Mouse (Mus musculus) kidney, postnatal 4 days (tissue): Measurements from ENCODE around the gene Gm5089.
"Not testable (repeated sequence)": the region's sequence is repeated elsewhere in the genome, so short reads cannot be mapped to it uniquely, and the experiment has no call there.

Experiments
- DNase-seq, 2 experiments: peaks; one replicate each; pipeline ENCODE4 v3.0.0; 2021; ENCODE audit warnings: mixed read lengths in 2 of 2

Gene Gm5089

GRCm38 (mm10) chr14:122463734-122464341 lies 12.9 kb upstream of the Gm5089 start:
- peak in 1 of 2 experiments; percentile 61 for DNase-seq

- DNase-seq, result no peak
Measured at GRCm38 (mm10) chr14:122463080-122463691, 12.3 kb upstream of the Gm5089 start.

- no peak for DNase-seq
Measured at GRCm38 (mm10) chr14:122462689-122463079, 11.8 kb upstream of the Gm5089 start.

GRCm38 (mm10) chr14:122461966-122462365 lies 11.1 kb upstream of the Gm5089 start:
- DNase-seq, result no peak

GRCm38 (mm10) chr14:122461500-122461899 lies 10.6 kb upstream of the Gm5089 start:
- no peak for DNase-seq

GRCm38 (mm10) chr14:122460226-122460625 lies 9.3 kb upstream of the Gm5089 start:
- no peak for DNase-seq

GRCm38 (mm10) chr14:122459776-122460175 lies 8.9 kb upstream of the Gm5089 start:
- no peak for DNase-seq

GRCm38 (mm10) chr14:122459332-122459731 lies 8.4 kb upstream of the Gm5089 start:
- not testable (repeated sequence) for DNase-seq

GRCm38 (mm10) chr14:122455562-122455958 lies 4.6 kb upstream of the Gm5089 start:
- DNase-seq, result no peak

GRCm38 (mm10) chr14:122454901-122455561 lies 4.1 kb upstream of the Gm5089 start:
- DNase-seq, result no peak

- DNase-seq, result no peak
Measured at GRCm38 (mm10) chr14:122453996-122454738, 3.3 kb upstream of the Gm5089 start.

- peak; percentile 43 to 49 for DNase-seq
Measured at GRCm38 (mm10) chr14:122453388-122453995, 2.6 kb upstream of the Gm5089 start.

GRCm38 (mm10) chr14:122452701-122453387 lies 1.9 kb upstream of the Gm5089 start:
- no peak for DNase-seq

- DNase-seq, result no peak
Measured at GRCm38 (mm10) chr14:122451551-122452145, 733 bp upstream of the Gm5089 start.

- DNase-seq, result no peak
Measured at GRCm38 (mm10) chr14:122449601-122450495, 1.1 kb downstream of the Gm5089 start.

- no peak for DNase-seq
Measured at GRCm38 (mm10) chr14:122436850-122437249, 14.1 kb downstream of the Gm5089 start.

GRCm38 (mm10) chr14:122434039-122434438 lies 16.9 kb downstream of the Gm5089 start:
- no peak for DNase-seq

- DNase-seq, result no peak
Measured at GRCm38 (mm10) chr14:122432558-122432957, 18.4 kb downstream of the Gm5089 start.

GRCm38 (mm10) chr14:122427654-122428053 lies 23.3 kb downstream of the Gm5089 start:
- no peak for DNase-seq

GRCm38 (mm10) chr14:122427204-122427560 lies 23.7 kb downstream of the Gm5089 start:
- DNase-seq, result no peak
